Mouse (Mus musculus) gastrocnemius, adult 2 months (tissue): ENCODE measurements around the gene Gm49321. TPM values are rescaled to one million over a fixed set of nuclear protein-coding genes. Genes with fewer than 3 reads are reported as not detected.

ENCODE experiments used
- DNase-seq: peaks from one replicate; pipeline ENCODE4 v3.0.0; 2022
- H3K27ac ChIP-seq: fragments of 200-600 bp; 2 replicates; pipeline ENCODE4 v1.8.1; 2022; ENCODE audit warnings: mild to moderate bottlenecking
- H3K4me3 ChIP-seq: fragments of 200-600 bp; 2 replicates; pipeline ENCODE4 v1.8.1; 2022; ENCODE audit warnings: mild to moderate bottlenecking, moderate library complexity
- CTCF ChIP-seq: fragments of 200-600 bp; IDR thresholded peaks from 2 replicates; pipeline ENCODE4 v1.8.1; 2022; ENCODE audit warnings: antibody characterized with exemption, mild to moderate bottlenecking, moderate library complexity
- intact Hi-C: fragments of 180-260 bp; cut with DNase I; formaldehyde crosslinking; loops from one replicate; pipeline ENCODE4 v1.15.1; 2025
- long read RNA-seq, 2 experiments: library from polyadenylated mRNA; stranded (forward); transcript quantifications; one replicate each; pipeline ENCODE4 v2.0.0; 2021
- total RNA-seq, 2 experiments: library from RNA; stranded (reverse); gene quantifications; 2 replicates each; pipeline ENCODE4 v1.2.3; 2021

Gm49321 gene
- total RNA-seq: 1 to 10 TPM; 1.5 to 2.5 TPM
- long read RNA-seq, experiment 1: 0 reads
- long read RNA-seq, experiment 2, partial matches to known transcripts: 0 of 1 reads
- long read RNA-seq, experiment 2, other reads (novel, unspliced or antisense): 1 of 1 reads

DNA sequence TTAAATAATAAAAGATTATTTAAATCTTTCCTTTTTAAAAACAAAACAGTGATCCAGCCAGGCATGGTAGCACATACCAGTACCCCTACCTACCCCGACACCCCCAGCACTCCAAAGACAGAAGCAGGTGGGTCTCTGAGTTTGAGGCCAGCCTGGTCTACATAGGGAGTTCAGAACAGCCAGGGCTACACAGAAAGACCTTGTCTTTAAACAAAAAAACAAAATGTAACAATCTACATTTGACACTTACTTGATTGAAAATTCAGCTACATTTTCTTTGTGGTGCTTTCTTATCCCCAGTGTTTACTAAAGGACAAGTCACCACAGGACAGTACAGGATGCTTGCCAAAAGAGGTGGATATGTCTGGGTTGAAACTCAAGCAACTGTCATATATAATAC lies at the start of gene Gm49321:
Gene Gm49321 (plus strand): TSS at position 301 of the 400 bp plus-strand sequence.
- no peak for DNase-seq
- Histone ChIP-seq H3K27ac (no peak within 1 kb of the TSS), H3K4me3 (no peak within 1 kb of the TSS)
- intact Hi-C loops: no loop called here
- TF ChIP-seq CTCF: no peak

- intact Hi-C loops: no loop called here
- H3K27ac ChIP-seq: no peak overlapping the region
- DNase-seq: no peak
- TF ChIP-seq CTCF: no peak
- no peak overlapping the region for H3K4me3 ChIP-seq
These were observed 49.3 kb upstream of the Gm49321 start for GRCm38 (mm10) chr12:73888003-73888783.

- no peak overlapping the region for H3K27ac ChIP-seq
- H3K4me3 ChIP-seq: no peak overlapping the region
- no peak for TF ChIP-seq CTCF
- intact Hi-C loops: no loop called here
- no peak for DNase-seq
These were observed 47.9 kb upstream of the Gm49321 start for GRCm38 (mm10) chr12:73889571-73889970.

- DNase-seq: no peak
- no peak for TF ChIP-seq CTCF
- Histone ChIP-seq H3K4me3 (no peak overlapping the region), H3K27ac (no peak overlapping the region)
- intact Hi-C loops: no loop called here
These were observed 47.4 kb upstream of the Gm49321 start for GRCm38 (mm10) chr12:73890086-73890485.

- no peak overlapping the region for H3K27ac ChIP-seq
- no peak for DNase-seq
- TF ChIP-seq CTCF: no peak
- intact Hi-C loops: no loop called here
- H3K4me3 ChIP-seq: no peak overlapping the region
These were observed 44.8 kb upstream of the Gm49321 start for GRCm38 (mm10) chr12:73892616-73893015.

DNA sequence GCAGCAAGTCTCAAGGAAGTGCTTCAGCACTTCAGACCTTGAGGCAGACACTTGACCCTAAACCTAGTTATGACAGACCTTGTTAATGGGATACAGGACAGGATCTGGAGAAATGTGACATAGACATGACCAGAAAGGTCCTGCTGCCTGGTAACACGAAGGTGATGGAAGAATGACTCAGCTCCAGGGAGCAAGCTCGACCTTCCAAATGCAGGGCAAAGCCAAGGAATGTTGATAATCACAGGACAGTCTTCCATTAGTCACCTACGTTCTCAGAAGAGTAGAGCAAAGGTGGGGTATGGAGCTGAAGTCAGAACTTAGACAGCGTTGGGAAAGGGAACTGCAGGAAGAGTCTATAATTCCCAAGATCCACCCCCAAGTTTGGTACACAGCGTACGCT lies 42.6 kb upstream of the Gm49321 start:
- DNase-seq: no peak
- Histone ChIP-seq H3K4me3 (no peak overlapping the region), H3K27ac (no peak overlapping the region)
- intact Hi-C loops: no loop called here
- TF ChIP-seq CTCF: no peak

- DNase-seq: no peak
- TF ChIP-seq CTCF: no peak
- H3K27ac ChIP-seq: no peak overlapping the region
- intact Hi-C loops: no loop called here
- H3K4me3 ChIP-seq: no peak overlapping the region
These were observed 41.8 kb upstream of the Gm49321 start for GRCm38 (mm10) chr12:73895674-73896073.

DNA sequence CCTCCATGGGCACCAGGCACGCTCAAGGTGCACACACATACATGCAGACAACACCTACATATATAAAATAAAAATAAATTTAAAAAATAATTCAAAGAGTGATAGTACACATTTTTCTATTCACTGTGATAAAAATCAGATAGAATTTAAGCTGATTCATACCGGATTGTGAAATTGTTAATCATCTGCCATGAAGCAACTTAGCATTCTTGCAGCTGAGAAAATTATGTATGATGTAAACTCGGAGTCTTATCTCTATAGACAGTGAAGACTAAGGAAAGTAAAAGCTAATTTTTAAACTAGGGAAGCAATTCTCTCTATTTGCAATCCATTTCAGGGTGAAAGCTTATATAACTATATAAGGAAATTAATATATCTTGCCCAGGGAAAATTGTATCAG lies 41.0 kb upstream of the Gm49321 start:
- H3K27ac ChIP-seq: no peak overlapping the region
- TF ChIP-seq CTCF: no peak
- no peak overlapping the region for H3K4me3 ChIP-seq
- no peak for DNase-seq
- intact Hi-C loops: no loop called here

DNA sequence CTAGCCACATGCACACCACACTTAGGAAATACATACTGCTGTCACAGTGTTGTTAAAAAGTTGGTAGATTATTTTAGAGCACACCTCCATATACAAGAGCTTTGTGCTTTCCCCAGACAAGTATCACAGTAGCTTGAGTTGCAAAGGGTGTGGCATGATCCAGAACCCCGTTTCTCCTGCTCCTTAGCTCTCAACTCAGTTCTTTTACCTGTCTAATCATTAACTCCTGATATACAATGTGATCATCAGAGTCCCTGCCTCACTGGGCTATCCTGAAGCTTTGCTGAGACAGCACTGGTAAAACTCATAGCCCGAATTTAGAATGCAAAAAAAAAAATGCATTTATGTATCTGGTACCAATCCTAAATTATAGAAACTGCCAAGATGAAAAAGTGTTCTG lies 39.2 kb upstream of the Gm49321 start:
- Histone ChIP-seq H3K4me3 (no peak overlapping the region), H3K27ac (no peak overlapping the region)
- no peak for DNase-seq
- intact Hi-C loops: no loop called here
- TF ChIP-seq CTCF: no peak

- Histone ChIP-seq H3K4me3 (no peak overlapping the region), H3K27ac (no peak overlapping the region)
- TF ChIP-seq CTCF: no peak
- intact Hi-C loops: no loop called here
- DNase-seq: no peak
These were observed 33.1 kb upstream of the Gm49321 start for GRCm38 (mm10) chr12:73904133-73904934.

DNA sequence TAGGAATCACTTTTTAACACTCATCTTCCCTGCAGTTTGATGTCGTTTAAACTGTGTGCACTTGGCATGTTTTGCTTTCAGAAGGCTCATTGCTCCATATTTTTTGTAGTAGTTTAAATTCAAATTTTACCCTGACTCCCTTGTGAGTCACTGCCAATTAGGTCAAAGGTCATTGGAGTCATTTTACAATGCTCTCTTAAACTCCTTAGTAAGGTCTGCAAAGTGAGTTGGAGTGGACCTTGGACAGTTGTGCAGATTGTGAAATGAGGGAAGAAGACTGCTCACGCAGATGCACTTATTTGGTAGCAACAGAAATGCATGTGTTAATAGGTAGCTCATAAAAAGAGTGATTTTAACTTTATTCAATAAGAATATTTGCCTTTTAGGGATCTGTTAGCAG lies 32.4 kb upstream of the Gm49321 start:
- intact Hi-C loops: loop anchor here (5.0 kb wide), 2 partner anchors 108 to 198 kb away; no protein-coding TSS in a partner anchor
- Histone ChIP-seq H3K4me3 (no peak overlapping the region), H3K27ac (no peak overlapping the region)
- DNase-seq: no peak
- TF ChIP-seq CTCF: no peak

DNA sequence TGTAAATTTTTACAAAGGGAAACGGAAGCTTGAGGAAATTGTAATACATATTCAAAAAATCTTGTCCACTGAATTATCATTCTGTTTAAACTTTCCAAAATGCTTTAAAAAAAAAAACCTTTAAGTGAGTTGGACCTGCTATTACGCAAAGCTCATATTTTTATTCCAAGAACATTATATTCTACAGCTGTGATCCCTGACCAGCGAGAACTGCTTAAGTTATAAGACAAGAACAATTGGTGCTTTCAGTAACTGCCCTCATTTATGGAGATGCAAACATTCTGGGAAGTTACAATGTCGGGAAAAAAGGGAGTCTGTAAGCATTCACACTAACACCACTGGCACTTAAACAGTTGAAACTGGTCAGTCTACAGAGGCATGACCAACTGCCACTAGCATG lies 31.9 kb upstream of the Gm49321 start:
- no peak for DNase-seq
- intact Hi-C loops: loop anchor here (5.0 kb wide), 2 partner anchors 108 to 198 kb away; no protein-coding TSS in a partner anchor
- no peak overlapping the region for H3K4me3 ChIP-seq
- H3K27ac ChIP-seq: no peak overlapping the region
- TF ChIP-seq CTCF: no peak

DNA sequence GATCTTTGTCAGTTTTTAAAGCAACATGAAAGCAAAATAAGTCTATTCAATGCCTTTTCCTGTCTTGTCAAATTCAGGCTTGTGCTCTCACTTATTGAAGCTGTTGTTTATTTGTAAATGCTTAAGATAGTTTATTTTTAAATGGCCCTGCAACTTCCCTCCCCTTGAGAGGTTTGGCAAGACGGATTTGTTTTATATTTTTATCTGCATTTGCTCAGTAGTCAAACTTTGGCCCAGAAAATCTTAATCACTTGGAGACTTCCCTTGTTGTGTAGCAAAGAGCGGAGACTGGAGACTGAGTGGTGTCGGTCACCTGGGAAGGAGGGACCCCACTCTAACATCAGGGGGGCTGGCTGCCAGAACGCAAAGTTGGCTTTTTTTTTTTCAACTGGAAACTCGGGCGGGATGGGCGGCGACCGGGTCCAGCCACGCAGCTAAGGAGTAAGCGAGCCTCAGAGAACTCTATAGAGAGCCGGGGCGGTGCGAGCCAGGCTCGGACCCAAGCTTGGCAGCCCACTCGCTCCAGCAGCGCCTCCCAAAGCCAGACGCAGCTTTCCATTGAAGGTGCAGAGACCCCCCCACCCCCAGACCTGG lies 30.3 kb upstream of the Gm49321 start:
- TF ChIP-seq CTCF: no peak
- intact Hi-C loops: loop anchor here (5.0 kb wide), 2 partner anchors 110 to 200 kb away; no protein-coding TSS in a partner anchor
- Histone ChIP-seq H3K27ac (peak overlapping the region; percentile 99), H3K4me3 (peak overlapping the region; percentile 94)
- no peak for DNase-seq
